Mouse (Mus musculus): ENCODE data around the gene Pitpnb. TPM values are rescaled to one million over a fixed set of nuclear protein-coding genes. Genes with fewer than 3 reads are reported as not detected.

Pitpnb gene
- total RNA-seq, 1 experiment = 24.3 TPM

- Histone ChIP-seq H3K27ac (ENCODE audit: insufficient read depth, low read depth, low read length, poor library complexity, severe bottlenecking) (no peak overlapping the region), H3K36me3 (ENCODE audit: control insufficient read depth, insufficient read depth, low read length, poor library complexity, severe bottlenecking) (no peaks in the 10 kb centered on the region), H3K4me3 (ENCODE audit: insufficient read depth in 1 of 2, low read depth in 1 of 2, low read length in 2 of 2, poor library complexity in 1 of 2, severe bottlenecking in 1 of 2) (peak overlapping the region; percentile 38 to 91; a peak in 3 of 4 replicates), H3K4me1 (ENCODE audit: control insufficient read depth in 2 of 2, insufficient read depth in 2 of 2, low read length in 2 of 2, poor library complexity in 1 of 2) (peaks cover 2 to 13% of the 10 kb centered on the region in 2 experiments; a peak in 1 of 4 replicates), H3K9me3 (ENCODE audit: control insufficient read depth, insufficient read depth, low read depth, low read length) (no peaks in the 10 kb centered on the region), H3K9ac (ENCODE audit: insufficient read depth, low read depth, low read length, poor library complexity, severe bottlenecking) (peak overlapping the region; percentile 31; the same call in 1 of the 2 replicates)
- no peak for TF ChIP-seq ZC3H11A (IDR thresholded peaks at IDR 0.05; ENCODE audit: borderline replicate concordance, low read depth, low read length)
- no peak for TF ChIP-seq MAFK (IDR thresholded peaks at IDR 0.05; ENCODE audit: insufficient read depth, low read depth, low read length)
- no peak for TF ChIP-seq CHD2 (IDR thresholded peaks at IDR 0.05; ENCODE audit: low read depth, low read length)
- TF ChIP-seq ZNF384 (IDR thresholded peaks at IDR 0.05; ENCODE audit: low read depth, low read length) = no peak
- no peak for TF ChIP-seq HCFC1 (IDR thresholded peaks at IDR 0.05; ENCODE audit: borderline replicate concordance, insufficient read depth, low read length)
- in situ Hi-C loops (cut with MboI; ENCODE audit: low sequenced_read_pairs in 2 of 2, unreplicated experiment in 2 of 2) = no loop called here
- no peak for DNase-seq (ENCODE audit: low read depth, low spot score)
These were observed 89.6 kb downstream of the Pitpnb start for GRCm38 (mm10) chr5:111420011-111420691.

GRCm38 (mm10) chr5:111420896-111421295 is 90.3 kb downstream of the Pitpnb start:
- Histone ChIP-seq H3K27ac (ENCODE audit: insufficient read depth, low read depth, low read length, poor library complexity, severe bottlenecking) (no peak overlapping the region), H3K4me1 (ENCODE audit: control insufficient read depth in 2 of 2, insufficient read depth in 2 of 2, low read length in 2 of 2, poor library complexity in 1 of 2) (peaks cover 2 to 13% of the 10 kb centered on the region in 2 experiments; a peak in 1 of 4 replicates)

GRCm38 (mm10) chr5:111421424-111421823 is 90.9 kb downstream of the Pitpnb start:
- no peak for DNase-seq (ENCODE audit: low read depth, low spot score)
- in situ Hi-C loops (cut with MboI; ENCODE audit: low sequenced_read_pairs in 2 of 2, unreplicated experiment in 2 of 2) = no loop called here
- no peak overlapping the region for H3K9ac ChIP-seq (ENCODE audit: insufficient read depth, low read depth, low read length, poor library complexity, severe bottlenecking)
- H3K27ac ChIP-seq (ENCODE audit: insufficient read depth, low read depth, low read length, poor library complexity, severe bottlenecking) = no peak overlapping the region
- H3K9me3 ChIP-seq (ENCODE audit: control insufficient read depth, insufficient read depth, low read depth, low read length) = no peaks in the 10 kb centered on the region
- TF ChIP-seq ZC3H11A (IDR thresholded peaks at IDR 0.05; ENCODE audit: borderline replicate concordance, low read depth, low read length) = no peak
- no peak for TF ChIP-seq HCFC1 (IDR thresholded peaks at IDR 0.05; ENCODE audit: borderline replicate concordance, insufficient read depth, low read length)
- no peak for TF ChIP-seq CHD2 (IDR thresholded peaks at IDR 0.05; ENCODE audit: low read depth, low read length)
- no peak for TF ChIP-seq ZNF384 (IDR thresholded peaks at IDR 0.05; ENCODE audit: low read depth, low read length)
- no peak for TF ChIP-seq MAFK (IDR thresholded peaks at IDR 0.05; ENCODE audit: insufficient read depth, low read depth, low read length)
- H3K36me3 ChIP-seq (ENCODE audit: control insufficient read depth, insufficient read depth, low read length, poor library complexity, severe bottlenecking) = no peaks in the 10 kb centered on the region
- peaks cover 0 to 13% of the 10 kb centered on the region in 2 experiments; a peak in 1 of 4 replicates for H3K4me1 ChIP-seq (ENCODE audit: control insufficient read depth in 2 of 2, insufficient read depth in 2 of 2, low read length in 2 of 2, poor library complexity in 1 of 2)
- peak overlapping the region in 1 of 2 experiments; percentile 24; a peak in 1 of 4 replicates for H3K4me3 ChIP-seq (ENCODE audit: insufficient read depth in 1 of 2, low read depth in 1 of 2, low read length in 2 of 2, poor library complexity in 1 of 2, severe bottlenecking in 1 of 2)

More at GRCm38 (mm10) chr5:111420896-111421295, 90.3 kb downstream of the Pitpnb start:
- no peaks in the 10 kb centered on the region for H3K9me3 ChIP-seq (ENCODE audit: control insufficient read depth, insufficient read depth, low read depth, low read length)
- H3K4me3 ChIP-seq (ENCODE audit: insufficient read depth in 1 of 2, low read depth in 1 of 2, low read length in 2 of 2, poor library complexity in 1 of 2, severe bottlenecking in 1 of 2) = peak overlapping the region in 1 of 2 experiments; percentile 91; a peak in 2 of 4 replicates
- no peaks in the 10 kb centered on the region for H3K36me3 ChIP-seq (ENCODE audit: control insufficient read depth, insufficient read depth, low read length, poor library complexity, severe bottlenecking)
- in situ Hi-C loops (cut with MboI; ENCODE audit: low sequenced_read_pairs in 2 of 2, unreplicated experiment in 2 of 2) = no loop called here
- no peak overlapping the region for H3K9ac ChIP-seq (ENCODE audit: insufficient read depth, low read depth, low read length, poor library complexity, severe bottlenecking)
- no peak for DNase-seq (ENCODE audit: low read depth, low spot score)
- TF ChIP-seq ZC3H11A (IDR thresholded peaks at IDR 0.05; ENCODE audit: borderline replicate concordance, low read depth, low read length) = no peak

DNA sequence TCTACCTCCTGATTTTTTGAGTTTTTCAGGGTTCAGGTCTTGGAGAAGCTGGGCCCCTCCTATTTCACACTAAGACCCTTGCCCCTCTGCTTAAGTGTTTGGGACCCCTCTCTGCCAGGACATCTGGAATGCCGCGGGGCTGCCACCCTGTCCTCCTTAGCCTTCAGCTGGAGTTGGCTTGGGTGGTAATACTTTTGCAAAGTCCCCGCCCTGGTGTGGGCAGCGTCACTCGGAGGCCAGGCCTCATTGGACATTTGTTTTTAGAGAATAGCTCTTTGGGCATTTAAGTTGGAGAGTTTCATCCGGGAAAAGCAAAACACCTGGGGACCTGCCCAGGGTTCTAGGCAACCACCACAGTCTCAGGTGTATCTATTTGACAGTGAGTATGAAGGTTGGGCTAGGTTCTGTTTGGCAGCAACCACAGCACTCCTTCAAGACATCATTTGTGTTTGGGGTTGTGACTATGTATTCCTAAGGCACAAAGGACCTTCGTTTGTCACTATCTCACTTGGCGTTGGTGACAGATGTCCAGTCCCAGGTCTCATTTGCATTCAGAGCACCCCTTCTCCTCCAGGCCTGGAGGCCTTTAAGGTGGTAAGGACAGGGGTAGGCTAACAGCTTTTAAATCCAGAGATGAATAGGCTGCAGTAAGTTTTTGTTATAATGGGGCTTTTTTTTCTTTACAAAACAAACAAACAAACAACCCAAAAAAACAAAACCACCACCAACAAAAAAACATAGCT is 91.7 kb downstream of the Pitpnb start:
- Histone ChIP-seq H3K4me3 (ENCODE audit: insufficient read depth in 1 of 2, low read depth in 1 of 2, low read length in 2 of 2, poor library complexity in 1 of 2, severe bottlenecking in 1 of 2) (no peak overlapping the region), H3K36me3 (ENCODE audit: control insufficient read depth, insufficient read depth, low read length, poor library complexity, severe bottlenecking) (no peaks in the 10 kb centered on the region), H3K4me1 (ENCODE audit: control insufficient read depth in 2 of 2, insufficient read depth in 2 of 2, low read length in 2 of 2, poor library complexity in 1 of 2) (peaks cover 0 to 13% of the 10 kb centered on the region in 2 experiments; a peak in 1 of 4 replicates), H3K27ac (ENCODE audit: insufficient read depth, low read depth, low read length, poor library complexity, severe bottlenecking) (no peak overlapping the region), H3K9ac (ENCODE audit: insufficient read depth, low read depth, low read length, poor library complexity, severe bottlenecking) (no peak overlapping the region), H3K9me3 (ENCODE audit: control insufficient read depth, insufficient read depth, low read depth, low read length) (no peaks in the 10 kb centered on the region)
- no peak for DNase-seq (ENCODE audit: low read depth, low spot score)
- in situ Hi-C loops (cut with MboI; ENCODE audit: low sequenced_read_pairs in 2 of 2, unreplicated experiment in 2 of 2) = no loop called here
- TF ChIP-seq CHD2 (IDR thresholded peaks at IDR 0.05; ENCODE audit: low read depth, low read length) (no peak), HCFC1 (IDR thresholded peaks at IDR 0.05; ENCODE audit: borderline replicate concordance, insufficient read depth, low read length) (no peak), ZNF384 (IDR thresholded peaks at IDR 0.05; ENCODE audit: low read depth, low read length) (no peak), MAFK (IDR thresholded peaks at IDR 0.05; ENCODE audit: insufficient read depth, low read depth, low read length) (no peak), ZC3H11A (IDR thresholded peaks at IDR 0.05; ENCODE audit: borderline replicate concordance, low read depth, low read length) (no peak)
